Mouse (Mus musculus): ENCODE results near the gene Mypn. TPM values are rescaled to one million over a fixed set of nuclear protein-coding genes. Genes with fewer than 3 reads are reported as not detected.

Gene Mypn
- polyA plus RNA-seq, 1 experiment from 2014 or later: 0.25 TPM

GRCm38 (mm10) chr10:63235889-63236288, 32.1 kb upstream of the Mypn start:
- Histone ChIP-seq H3K4me3 (no peak overlapping the region), H3K9me3 (replicated peaks) (no peaks in the 10 kb centered on the region), H3K27me3 (ENCODE audit: low read depth, poor library complexity, severe bottlenecking) (no peaks in the 10 kb centered on the region), H3K27ac (no peak overlapping the region), H3K36me3 (no peaks in the 10 kb centered on the region), H3K4me1 (no peaks in the 10 kb centered on the region)
- 84% methylated on average over 8 of the region's 8 CpGs for WGBS
- no peak for DNase-seq (ENCODE audit: low spot score)

- DNase-seq (ENCODE audit: low spot score): no peak
- H3K4me1 ChIP-seq: no peaks in the 10 kb centered on the region
- no peaks in the 10 kb centered on the region for H3K27me3 ChIP-seq (ENCODE audit: low read depth, poor library complexity, severe bottlenecking)
- H3K36me3 ChIP-seq: no peaks in the 10 kb centered on the region
- H3K9me3 ChIP-seq (replicated peaks): no peaks in the 10 kb centered on the region
- no peak overlapping the region for H3K27ac ChIP-seq
- H3K4me3 ChIP-seq: no peak overlapping the region
- 88% methylated on average over 5 of the region's 5 CpGs for WGBS
These were observed 30.4 kb upstream of the Mypn start for GRCm38 (mm10) chr10:63234133-63234532.

GRCm38 (mm10) chr10:63231630-63232029, 27.9 kb upstream of the Mypn start:
- Histone ChIP-seq H3K4me1 (no peaks in the 10 kb centered on the region), H3K9me3 (replicated peaks) (no peaks in the 10 kb centered on the region), H3K36me3 (no peaks in the 10 kb centered on the region), H3K4me3 (no peak overlapping the region), H3K27ac (no peak overlapping the region), H3K27me3 (ENCODE audit: low read depth, poor library complexity, severe bottlenecking) (no peaks in the 10 kb centered on the region)
- DNase-seq (ENCODE audit: low spot score): no peak
- WGBS: 85% methylated on average over 5 of the region's 5 CpGs

GRCm38 (mm10) chr10:63230854-63231253, 27.1 kb upstream of the Mypn start:
- no peak overlapping the region for H3K27ac ChIP-seq
- H3K4me3 ChIP-seq: no peak overlapping the region
- H3K27me3 ChIP-seq (ENCODE audit: low read depth, poor library complexity, severe bottlenecking): no peaks in the 10 kb centered on the region
- H3K4me1 ChIP-seq: no peaks in the 10 kb centered on the region
- 45% methylated on average over 4 of the region's 5 CpGs for WGBS
- DNase-seq (ENCODE audit: low spot score): no peak
- no peaks in the 10 kb centered on the region for H3K36me3 ChIP-seq
- no peaks in the 10 kb centered on the region for H3K9me3 ChIP-seq (replicated peaks)

DNA sequence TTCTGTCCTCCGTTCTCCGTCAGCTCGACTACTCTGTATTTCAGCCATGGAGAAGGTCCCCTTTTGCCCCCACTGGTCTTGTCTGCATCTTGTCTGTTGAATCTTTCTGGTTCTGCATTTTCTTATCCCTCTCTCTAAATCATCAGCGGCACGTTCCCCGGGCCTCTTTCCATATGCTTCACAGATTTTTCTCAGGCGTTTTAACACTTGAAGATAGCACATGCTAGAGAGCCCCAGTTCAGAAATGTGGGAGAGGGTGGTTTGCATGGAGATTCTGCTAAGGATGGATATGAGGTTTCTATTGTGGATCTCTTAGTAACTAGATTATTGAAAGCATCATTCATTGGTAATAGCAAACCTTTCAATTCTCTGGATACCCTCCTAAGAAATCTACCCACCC, 26.5 kb upstream of the Mypn start:
- 89% methylated on average over 7 of the region's 7 CpGs for WGBS
- Histone ChIP-seq H3K9me3 (replicated peaks) (no peaks in the 10 kb centered on the region), H3K4me1 (no peaks in the 10 kb centered on the region), H3K4me3 (no peak overlapping the region), H3K27me3 (ENCODE audit: low read depth, poor library complexity, severe bottlenecking) (no peaks in the 10 kb centered on the region), H3K27ac (no peak overlapping the region), H3K36me3 (no peaks in the 10 kb centered on the region)
- no peak for DNase-seq (ENCODE audit: low spot score)

GRCm38 (mm10) chr10:63224341-63224740, 20.6 kb upstream of the Mypn start:
- no peaks in the 10 kb centered on the region for H3K27me3 ChIP-seq (ENCODE audit: low read depth, poor library complexity, severe bottlenecking)
- WGBS: 77% methylated on average over 12 of the region's 12 CpGs
- H3K36me3 ChIP-seq: no peaks in the 10 kb centered on the region
- H3K4me3 ChIP-seq: no peak overlapping the region
- DNase-seq (ENCODE audit: low spot score): no peak
- no peaks in the 10 kb centered on the region for H3K4me1 ChIP-seq
- no peaks in the 10 kb centered on the region for H3K9me3 ChIP-seq (replicated peaks)
- no peak overlapping the region for H3K27ac ChIP-seq

- DNase-seq (ENCODE audit: low spot score): no peak
- Histone ChIP-seq H3K27me3 (ENCODE audit: low read depth, poor library complexity, severe bottlenecking) (no peaks in the 10 kb centered on the region), H3K9me3 (replicated peaks) (no peaks in the 10 kb centered on the region), H3K36me3 (no peaks in the 10 kb centered on the region), H3K27ac (no peak overlapping the region), H3K4me1 (no peaks in the 10 kb centered on the region), H3K4me3 (no peak overlapping the region)
- 85% methylated on average over 7 of the region's 7 CpGs for WGBS
These were observed 17.5 kb upstream of the Mypn start for GRCm38 (mm10) chr10:63221081-63221783.

GRCm38 (mm10) chr10:63208871-63209270, 5.1 kb upstream of the Mypn start:
- WGBS: 64% methylated on average over 6 of the region's 6 CpGs
- DNase-seq (ENCODE audit: low spot score): no peak
- H3K4me1 ChIP-seq: no peaks in the 10 kb centered on the region
- no peaks in the 10 kb centered on the region for H3K9me3 ChIP-seq (replicated peaks)
- no peak overlapping the region for H3K4me3 ChIP-seq
- no peaks in the 10 kb centered on the region for H3K27me3 ChIP-seq (ENCODE audit: low read depth, poor library complexity, severe bottlenecking)
- no peaks in the 10 kb centered on the region for H3K36me3 ChIP-seq
- no peak overlapping the region for H3K27ac ChIP-seq

GRCm38 (mm10) chr10:63203002-63203401, 750 bp downstream of the Mypn start:
- Histone ChIP-seq H3K4me3 (no peak overlapping the region), H3K4me1 (no peaks in the 10 kb centered on the region), H3K27me3 (ENCODE audit: low read depth, poor library complexity, severe bottlenecking) (no peaks in the 10 kb centered on the region), H3K27ac (no peak overlapping the region), H3K36me3 (no peaks in the 10 kb centered on the region), H3K9me3 (replicated peaks) (no peaks in the 10 kb centered on the region)
- WGBS: 79% methylated on average over 3 of the region's 3 CpGs
- DNase-seq (ENCODE audit: low spot score): peak; percentile 18

- no peaks in the 10 kb centered on the region for H3K9me3 ChIP-seq (replicated peaks)
- no peak overlapping the region for H3K27ac ChIP-seq
- no peaks in the 10 kb centered on the region for H3K4me1 ChIP-seq
- no peaks in the 10 kb centered on the region for H3K27me3 ChIP-seq (ENCODE audit: low read depth, poor library complexity, severe bottlenecking)
- DNase-seq (ENCODE audit: low spot score): no peak
- WGBS: 83% methylated on average over 8 of the region's 8 CpGs
- no peak overlapping the region for H3K4me3 ChIP-seq
- H3K36me3 ChIP-seq: no peaks in the 10 kb centered on the region
These were observed 2.2 kb downstream of the Mypn start for GRCm38 (mm10) chr10:63201534-63201933.

DNA sequence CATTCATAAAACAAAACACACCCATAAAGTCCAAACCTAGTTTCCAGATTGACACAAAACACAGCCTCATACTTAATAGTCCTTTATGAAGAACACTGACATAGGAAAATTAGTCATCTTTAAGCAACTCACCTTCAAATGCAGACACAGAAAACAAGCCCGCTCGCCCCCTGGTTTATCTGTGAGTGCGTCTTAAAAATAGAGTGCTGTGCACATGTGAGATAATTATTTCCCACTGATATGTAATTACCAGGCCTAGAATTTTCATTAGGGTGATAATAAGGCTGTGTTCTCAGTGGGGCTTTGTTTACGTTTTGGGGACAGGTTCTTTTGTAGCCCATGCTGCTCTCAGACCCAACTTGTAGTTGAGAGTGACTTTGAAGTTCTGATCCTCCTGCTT, 4.7 kb downstream of the Mypn start:
- no peak for DNase-seq (ENCODE audit: low spot score)
- no peaks in the 10 kb centered on the region for H3K9me3 ChIP-seq (replicated peaks)
- no peaks in the 10 kb centered on the region for H3K27me3 ChIP-seq (ENCODE audit: low read depth, poor library complexity, severe bottlenecking)
- H3K27ac ChIP-seq: no peak overlapping the region
- H3K4me1 ChIP-seq: no peaks in the 10 kb centered on the region
- WGBS: 83% methylated on average over 4 of the region's 4 CpGs
- no peak overlapping the region for H3K4me3 ChIP-seq
- no peaks in the 10 kb centered on the region for H3K36me3 ChIP-seq

- DNase-seq (ENCODE audit: low spot score): no peak
- H3K27me3 ChIP-seq (ENCODE audit: low read depth, poor library complexity, severe bottlenecking): no peaks in the 10 kb centered on the region
- 81% methylated on average over 14 of the region's 14 CpGs for WGBS
- no peak overlapping the region for H3K27ac ChIP-seq
- H3K4me3 ChIP-seq: no peak overlapping the region
- no peaks in the 10 kb centered on the region for H3K36me3 ChIP-seq
- no peaks in the 10 kb centered on the region for H3K9me3 ChIP-seq (replicated peaks)
- H3K4me1 ChIP-seq: peaks cover 8% of the 10 kb centered on the region
These were observed 11.0 kb downstream of the Mypn start for GRCm38 (mm10) chr10:63192736-63193135.

DNA sequence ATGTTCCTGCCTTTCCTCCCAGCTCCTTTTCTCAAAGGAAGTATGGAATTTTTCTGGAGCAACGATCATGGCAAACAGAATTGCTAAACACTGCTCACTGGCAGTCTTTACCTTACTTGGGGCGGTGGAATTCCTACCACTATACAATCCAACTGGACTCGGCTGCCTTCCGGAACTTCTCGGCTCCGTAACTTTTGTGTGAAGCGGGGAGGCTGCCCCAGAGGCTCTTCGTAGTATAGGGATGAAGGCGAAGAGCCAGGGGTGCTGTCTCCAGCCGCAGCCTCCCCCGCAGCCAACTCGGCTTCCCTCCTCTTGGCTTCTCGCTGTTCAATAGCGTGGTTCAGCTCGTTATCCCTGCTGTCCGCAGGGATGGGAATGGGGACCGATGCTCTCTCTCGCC, 11.5 kb downstream of the Mypn start:
- no peak for DNase-seq (ENCODE audit: low spot score)

GRCm38 (mm10) chr10:63184451-63184850, 19.3 kb downstream of the Mypn start:
- WGBS: 80% methylated on average over 4 of the region's 4 CpGs
- Histone ChIP-seq H3K4me3 (no peak overlapping the region), H3K27me3 (ENCODE audit: low read depth, poor library complexity, severe bottlenecking) (no peaks in the 10 kb centered on the region), H3K27ac (no peak overlapping the region), H3K36me3 (no peaks in the 10 kb centered on the region), H3K4me1 (peaks cover 25% of the 10 kb centered on the region), H3K9me3 (replicated peaks) (no peaks in the 10 kb centered on the region)
- no peak for DNase-seq (ENCODE audit: low spot score)

More for the DNA sequence above, 11.5 kb downstream of the Mypn start:
- Histone ChIP-seq H3K27ac (no peak overlapping the region), H3K36me3 (no peaks in the 10 kb centered on the region), H3K9me3 (replicated peaks) (no peaks in the 10 kb centered on the region), H3K4me3 (no peak overlapping the region), H3K27me3 (ENCODE audit: low read depth, poor library complexity, severe bottlenecking) (no peaks in the 10 kb centered on the region), H3K4me1 (peaks cover 12% of the 10 kb centered on the region)
- WGBS: 70% methylated on average over 18 of the region's 18 CpGs

Data from limb, embryonic 10.5 days (tissue).